In genomic region chr4:129568366-129568765, GRCm38 (mm10) we compare ENCODE assay signal across 19 mouse cellular contexts. TPM values are rescaled to one million over a fixed set of nuclear protein-coding genes. Genes with fewer than 3 reads are reported as not detected.
"Had no signal": no experiment of that assay in that cellular context is flagged by ENCODE, and none has a peak within 500 bp of the region (broad histone marks: within the 10 kb centered on the region; RNA-seq: fewer than 3 reads in every experiment).

No protein-coding gene starts in this region.

- DNase-seq: liver; liver, embryonic 13.5 days; liver, postnatal 0 days; lung, adult 18-20 months; lung, adult 2 months; lung, embryonic 14.5 days; lung, postnatal 10 days; lung, postnatal 14 days; lung, postnatal 36 days; lung, postnatal 4 days; midbrain, embryonic 14.5 days had no signal

RNA-seq across cellular contexts. Expression of gene Fam167b, which starts 10.0 kb away (rescaled TPM):
- total RNA-seq: left cerebral cortex, postnatal 14 days; left cerebral cortex, postnatal 36 days; megakaryocyte progenitor cell, adult 5-6 weeks; megakaryocyte, adult 5-6 weeks; megakaryocyte-erythroid progenitor cell, adult 5-6 weeks; midbrain, postnatal 0 days; monocyte, adult 5-6 weeks had no signal
- polyA plus RNA-seq: macrophage; midbrain, postnatal 0 days had no signal
